Mouse (Mus musculus) heart, embryonic 15.5 days (tissue): Measurements from ENCODE around the gene Palld. TPM values are rescaled to one million over a fixed set of nuclear protein-coding genes. Genes with fewer than 3 reads are reported as not detected.

ENCODE experiments used
- ATAC-seq: fragments of 200-750 bp; cut with Nextera tagmentation; replicated peaks from 2 replicates; pipeline ENCODE4 v1.8.0; 2017; ENCODE audit warnings: low read depth, moderate TSS enrichment; ENCODE audit not compliant: insufficient number of reproducible peaks, insufficient read depth, low FRiP score
- H3K27ac ChIP-seq: fragments of 300-500 bp; sonication (generic); 2 replicates; pipeline ENCODE4 v1.5.1; 2015; ENCODE audit warnings: mild to moderate bottlenecking, inconsistent platforms
- H3K27me3 ChIP-seq: fragments of 300-500 bp; sonication (generic); 2 replicates; pipeline ENCODE4 v1.6.1; 2015; ENCODE audit warnings: inconsistent platforms
- H3K36me3 ChIP-seq: fragments of 300-500 bp; sonication (generic); 2 replicates; pipeline ENCODE4 v1.6.1; 2015; ENCODE audit warnings: mild to moderate bottlenecking, inconsistent platforms
- H3K4me1 ChIP-seq: fragments of 300-500 bp; sonication (generic); replicated peaks from 2 replicates; pipeline ENCODE4 v1.6.1; 2015; ENCODE audit warnings: inconsistent platforms
- H3K4me2 ChIP-seq: fragments of 300-500 bp; sonication (generic); 2 replicates; pipeline ENCODE4 v1.6.1; 2015; ENCODE audit warnings: inconsistent platforms, mild to moderate bottlenecking, moderate library complexity
- H3K4me3 ChIP-seq: fragments of 300-500 bp; sonication (generic); 2 replicates; pipeline ENCODE4 v1.5.1; 2015; ENCODE audit warnings: mild to moderate bottlenecking, inconsistent platforms
- H3K9ac ChIP-seq: fragments of 300-500 bp; sonication (generic); 2 replicates; pipeline ENCODE4 v1.6.1; 2015; ENCODE audit warnings: mild to moderate bottlenecking, inconsistent platforms
- H3K9me3 ChIP-seq: fragments of 300-500 bp; sonication (generic); replicated peaks from 2 replicates; pipeline ENCODE4 v1.6.1; 2016; ENCODE audit warnings: inconsistent platforms
- WGBS: fragments of 180-500 bp; shearing (Covaris S2); methylation state at CpG from one replicate; pipeline ENCODE4 v1.1.7; 2015; ENCODE audit warnings: mixed read lengths; 5-methylcytosine and 5-hydroxymethylcytosine counted together
- polyA plus RNA-seq: library from polyadenylated mRNA; unstranded; fragments of >200 nt; fragmentation: Nextera tagmentation; extraction: Ambion mirVana; gene quantifications from 2 replicates; pipeline ENCODE4 v1.2.1, GENCODE M21; 2015

The Palld gene
- polyA plus RNA-seq, 1 experiment from 2014 or later, result 173 TPM

DNA sequence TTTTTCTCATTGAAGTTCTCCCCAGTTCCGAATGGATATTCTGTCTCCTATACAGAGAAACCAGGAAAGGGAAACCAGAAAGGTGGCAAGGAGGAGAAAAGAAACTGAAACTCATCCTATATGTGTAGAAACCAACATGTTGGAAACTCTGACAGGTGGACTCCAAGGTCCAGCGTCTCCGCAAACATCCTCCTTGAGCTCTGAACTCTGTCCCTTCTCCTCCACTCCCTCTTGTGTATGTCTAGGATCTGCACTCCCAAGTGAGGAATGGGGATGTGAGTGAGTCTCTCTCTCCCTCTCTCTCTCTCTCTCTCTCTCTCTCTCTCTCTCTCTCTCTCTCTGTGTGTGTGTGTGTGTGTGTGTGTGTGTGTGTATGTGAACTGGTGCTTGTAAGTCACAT lies 6.8 kb upstream of the Palld start:
- Histone ChIP-seq H3K9me3 (no peaks in the 10 kb centered on the region), H3K27ac (peak overlapping the region; percentile 90), H3K4me1 (peaks cover 28% of the 10 kb centered on the region), H3K36me3 (no peaks in the 10 kb centered on the region), H3K9ac (no peak overlapping the region), H3K4me3 (no peak overlapping the region), H3K4me2 (peak overlapping the region; percentile 53), H3K27me3 (no peaks in the 10 kb centered on the region)
- 45% methylated on average over 3 of the region's 3 CpGs for WGBS
- no peak for ATAC-seq

DNA sequence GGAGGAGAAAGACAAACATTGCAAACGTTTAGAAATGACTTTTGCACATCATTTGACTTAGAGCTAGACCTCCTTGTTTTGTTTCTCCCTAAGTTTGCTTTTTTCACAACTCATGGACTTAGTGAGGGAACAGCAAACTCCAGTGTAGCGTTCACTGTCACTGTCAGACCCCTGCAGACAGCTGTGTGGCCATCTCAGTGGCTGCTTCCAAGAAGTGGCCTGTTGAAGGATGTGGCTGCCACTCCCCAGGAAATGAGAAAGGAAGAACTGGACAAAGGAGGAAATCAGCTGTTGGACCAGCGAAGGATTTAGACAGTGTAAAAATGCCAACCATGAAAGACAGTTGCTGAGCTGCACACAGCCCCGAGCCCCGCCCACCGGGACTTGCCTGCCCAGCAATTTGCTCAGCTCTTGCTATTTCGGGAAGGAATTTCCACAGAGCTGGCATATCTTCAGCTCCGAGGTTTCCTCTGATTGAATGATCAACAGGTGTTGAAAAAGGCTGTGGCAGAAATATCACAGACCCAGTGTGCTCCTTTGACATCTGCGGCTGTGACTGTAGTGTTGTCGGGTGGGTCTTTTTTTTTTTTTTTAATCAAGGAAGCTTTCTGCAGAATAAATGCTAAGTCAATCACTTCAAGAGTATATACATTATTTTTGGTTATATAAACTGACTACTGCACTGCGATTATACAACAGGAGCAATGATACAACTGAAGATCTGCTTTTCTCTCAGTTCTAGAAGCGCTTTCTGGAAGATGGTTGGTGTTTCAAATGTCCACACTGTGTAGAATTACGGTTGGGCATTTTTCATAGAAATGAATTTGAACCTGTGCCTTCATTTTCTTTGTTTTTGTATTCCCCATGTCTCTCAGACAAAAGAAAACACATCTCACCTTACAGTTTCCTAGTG lies 6.1 kb upstream of the Palld start:
- peak; percentile 89 for ATAC-seq
- Histone ChIP-seq H3K4me1 (peaks cover 22% of the 10 kb centered on the region), H3K27ac (peak overlapping the region; percentile 90), H3K9me3 (no peaks in the 10 kb centered on the region), H3K4me2 (peak overlapping the region; percentile 53), H3K27me3 (no peaks in the 10 kb centered on the region), H3K36me3 (no peaks in the 10 kb centered on the region), H3K4me3 (peak overlapping the region; percentile 10; the same call in 1 of the 2 replicates), H3K9ac (no peak overlapping the region)
- WGBS, result 17% methylated on average over 13 of the region's 13 CpGs

DNA sequence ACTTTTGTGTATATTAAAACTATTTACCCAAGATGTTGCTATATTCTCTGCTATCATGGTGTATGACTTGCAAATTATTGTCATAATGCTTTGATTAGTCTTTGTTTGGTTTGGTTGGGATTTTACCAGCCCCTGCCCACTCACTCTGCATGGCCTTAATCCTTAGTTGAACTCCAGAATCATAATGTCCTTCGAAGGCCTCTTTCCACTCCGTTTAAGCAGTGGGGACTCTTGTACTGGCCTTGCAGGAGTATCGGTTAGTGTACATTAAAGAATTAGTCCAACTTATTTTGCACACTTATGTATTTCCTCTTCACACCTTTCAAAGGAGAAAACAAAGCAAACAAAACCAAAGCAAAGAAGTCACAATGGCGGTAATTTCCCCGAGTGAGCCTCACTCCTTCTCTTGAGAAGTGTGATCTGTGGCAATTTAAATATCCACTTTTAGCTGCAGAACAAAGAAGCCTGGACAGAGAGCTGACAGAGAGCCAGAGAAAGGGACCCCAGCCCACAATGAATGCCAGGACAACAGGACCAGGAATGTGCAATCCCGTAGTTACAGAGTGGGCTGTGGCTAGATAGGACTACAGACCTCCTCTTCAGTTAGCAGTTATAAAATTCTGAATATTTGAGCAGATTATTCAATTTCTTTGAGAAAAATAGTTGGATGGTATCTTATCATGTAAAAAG lies 1.3 kb downstream of the Palld start:
- no peak for ATAC-seq
- H3K9ac ChIP-seq, result peak overlapping the region; percentile 58
- H3K4me3 ChIP-seq, result peak overlapping the region; percentile 51
- WGBS, result 36% methylated on average over 6 of the region's 6 CpGs
- H3K27me3 ChIP-seq, result no peaks in the 10 kb centered on the region
- peaks cover 4% of the 10 kb centered on the region; the same call in 1 of the 2 replicates for H3K36me3 ChIP-seq
- peaks cover 12% of the 10 kb centered on the region; the same call in 1 of the 2 replicates for H3K4me1 ChIP-seq
- no peaks in the 10 kb centered on the region for H3K9me3 ChIP-seq
- H3K4me2 ChIP-seq, result peak overlapping the region; percentile 56
- peak overlapping the region; percentile 85 for H3K27ac ChIP-seq

DNA sequence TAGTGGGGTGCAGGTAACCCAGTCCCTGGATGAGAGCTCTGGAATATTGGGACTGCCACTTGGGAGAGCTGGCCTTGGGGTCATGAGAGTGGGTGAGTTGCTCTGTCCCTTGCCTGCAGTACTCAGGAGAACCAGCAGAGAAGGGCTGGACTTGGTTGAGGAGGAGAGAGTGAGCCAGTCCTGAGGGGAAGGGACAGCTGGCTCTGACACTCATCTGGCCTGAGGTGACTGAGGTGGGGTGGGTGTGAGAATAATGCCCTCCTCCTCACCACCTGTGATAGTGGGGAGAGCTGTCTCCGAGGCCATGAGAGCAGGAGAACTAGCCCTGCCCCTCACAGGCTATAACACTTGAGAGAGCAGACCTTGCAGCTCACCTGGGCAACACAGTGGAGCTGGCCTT lies 5.1 kb downstream of the Palld start:
- H3K9me3 ChIP-seq, result no peaks in the 10 kb centered on the region
- no peak for ATAC-seq
- no peaks in the 10 kb centered on the region for H3K27me3 ChIP-seq
- peaks cover 4% of the 10 kb centered on the region; the same call in 1 of the 2 replicates for H3K36me3 ChIP-seq
- peaks cover 26% of the 10 kb centered on the region for H3K4me1 ChIP-seq
- H3K4me2 ChIP-seq, result peak overlapping the region; percentile 50
- H3K4me3 ChIP-seq, result peak overlapping the region; percentile 18
- peak overlapping the region; percentile 56 for H3K27ac ChIP-seq
- H3K9ac ChIP-seq, result no peak overlapping the region; the same call in 1 of the 2 replicates
- WGBS, result 32% methylated on average over 1 of the region's 1 CpGs

DNA sequence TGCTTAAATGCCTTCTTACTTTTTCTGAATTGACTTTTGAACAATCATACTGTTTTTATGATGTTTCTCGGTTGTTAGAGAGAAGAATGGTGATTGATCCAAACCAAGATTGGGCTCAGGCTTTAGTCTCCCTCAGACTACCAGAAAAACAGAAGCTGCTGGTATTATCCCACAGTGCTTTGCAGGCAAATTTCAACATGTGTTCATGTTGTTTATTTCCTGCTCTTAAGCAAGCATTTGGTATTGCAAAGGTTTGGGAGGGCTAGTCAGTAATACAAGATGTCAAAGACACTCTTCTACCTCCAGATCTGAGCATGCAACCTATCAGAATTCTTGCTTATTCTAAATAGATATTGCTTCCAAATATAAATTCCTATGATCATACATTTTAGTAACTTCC lies 5.7 kb downstream of the Palld start:
- H3K4me3 ChIP-seq, result no peak overlapping the region
- peaks cover 4% of the 10 kb centered on the region; the same call in 1 of the 2 replicates for H3K36me3 ChIP-seq
- peak overlapping the region; percentile 36 for H3K4me2 ChIP-seq
- H3K27me3 ChIP-seq, result no peaks in the 10 kb centered on the region
- H3K4me1 ChIP-seq, result peaks cover 26% of the 10 kb centered on the region
- no peak overlapping the region for H3K9ac ChIP-seq
- H3K9me3 ChIP-seq, result no peaks in the 10 kb centered on the region
- 85% methylated on average over 1 of the region's 1 CpGs for WGBS
- ATAC-seq, result no peak
- H3K27ac ChIP-seq, result no peak overlapping the region

DNA sequence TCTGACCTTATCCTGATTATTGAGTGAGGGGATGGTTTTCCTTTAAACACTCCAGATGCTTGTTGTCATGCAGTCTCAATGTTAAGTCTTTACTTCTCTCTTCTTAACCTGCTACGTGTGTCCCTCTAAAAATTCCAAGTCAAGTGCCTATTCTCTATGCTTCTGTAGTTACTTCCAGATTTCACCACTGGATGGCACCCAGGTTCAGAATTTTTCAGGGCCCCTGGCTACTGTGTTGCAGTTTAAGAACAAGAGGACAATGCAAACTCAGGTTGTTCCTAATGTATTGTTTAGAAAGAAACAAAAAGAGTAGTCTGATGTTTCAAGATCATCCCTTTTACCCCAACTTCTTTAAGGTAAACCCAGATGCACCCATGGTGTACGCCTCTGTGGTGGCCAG lies 8.4 kb downstream of the Palld start:
- H3K9me3 ChIP-seq, result no peaks in the 10 kb centered on the region
- no peak overlapping the region for H3K4me2 ChIP-seq
- H3K36me3 ChIP-seq, result peaks cover 4% of the 10 kb centered on the region; the same call in 1 of the 2 replicates
- 55% methylated on average over 2 of the region's 2 CpGs for WGBS
- peaks cover 26% of the 10 kb centered on the region for H3K4me1 ChIP-seq
- H3K27ac ChIP-seq, result no peak overlapping the region
- no peak for ATAC-seq
- no peaks in the 10 kb centered on the region for H3K27me3 ChIP-seq
- no peak overlapping the region for H3K9ac ChIP-seq
- no peak overlapping the region for H3K4me3 ChIP-seq

DNA sequence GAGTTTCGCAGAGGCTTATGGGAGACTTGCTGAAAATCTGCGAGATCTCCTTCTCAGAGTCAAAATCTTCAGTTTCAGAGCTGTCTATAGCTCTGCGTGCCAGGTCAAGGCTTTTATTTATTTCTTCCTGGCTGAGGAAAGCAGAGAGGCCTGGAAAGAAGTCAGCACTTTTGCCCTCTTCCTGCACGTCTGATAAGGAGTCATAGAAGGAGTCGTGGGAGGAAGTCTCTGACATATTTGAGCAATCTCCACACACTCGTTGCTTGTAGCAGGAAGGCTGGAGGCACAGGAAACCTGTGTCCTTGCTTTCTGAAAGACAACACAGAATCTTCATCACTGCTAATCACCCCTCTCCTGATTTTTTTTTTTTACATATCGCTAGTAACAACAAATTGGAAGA lies 24.9 kb downstream of the Palld start:
- peaks cover 12% of the 10 kb centered on the region; the same call in 1 of the 2 replicates for H3K36me3 ChIP-seq
- peak overlapping the region; percentile 3; the same call in 1 of the 2 replicates for H3K27ac ChIP-seq
- no peaks in the 10 kb centered on the region for H3K27me3 ChIP-seq
- H3K4me3 ChIP-seq, result no peak overlapping the region
- ATAC-seq, result no peak
- peak overlapping the region; percentile 13; the same call in 1 of the 2 replicates for H3K4me2 ChIP-seq
- H3K9me3 ChIP-seq, result no peaks in the 10 kb centered on the region
- H3K9ac ChIP-seq, result no peak overlapping the region
- H3K4me1 ChIP-seq, result peaks cover 20% of the 10 kb centered on the region
- 25% methylated on average over 7 of the region's 7 CpGs for WGBS

DNA sequence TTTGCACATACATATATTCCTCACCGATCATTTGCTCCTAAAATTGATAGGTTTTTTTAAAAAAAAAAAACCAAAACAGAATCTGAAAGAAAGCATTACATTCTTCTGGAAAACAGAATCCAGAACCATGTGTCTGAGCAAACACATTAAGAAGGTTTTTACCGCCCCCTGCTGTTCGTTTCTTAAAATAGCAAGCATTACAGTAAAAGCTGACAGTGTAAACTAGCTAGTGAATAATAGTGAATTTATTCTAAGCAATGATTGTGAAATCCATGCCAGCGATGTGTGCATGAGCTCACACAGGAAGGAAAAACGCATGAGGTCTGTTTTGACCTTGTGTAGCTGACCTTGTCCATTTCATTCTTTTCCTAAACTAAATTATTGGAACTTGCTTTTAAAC lies 27.2 kb downstream of the Palld start:
- Histone ChIP-seq H3K36me3 (peaks cover 16% of the 10 kb centered on the region; the same call in 1 of the 2 replicates), H3K4me1 (peaks cover 19% of the 10 kb centered on the region), H3K4me2 (no peak overlapping the region), H3K4me3 (no peak overlapping the region), H3K9ac (no peak overlapping the region), H3K9me3 (no peaks in the 10 kb centered on the region), H3K27me3 (no peaks in the 10 kb centered on the region), H3K27ac (no peak overlapping the region)
- 9% methylated on average over 5 of the region's 5 CpGs for WGBS
- ATAC-seq, result no peak

DNA sequence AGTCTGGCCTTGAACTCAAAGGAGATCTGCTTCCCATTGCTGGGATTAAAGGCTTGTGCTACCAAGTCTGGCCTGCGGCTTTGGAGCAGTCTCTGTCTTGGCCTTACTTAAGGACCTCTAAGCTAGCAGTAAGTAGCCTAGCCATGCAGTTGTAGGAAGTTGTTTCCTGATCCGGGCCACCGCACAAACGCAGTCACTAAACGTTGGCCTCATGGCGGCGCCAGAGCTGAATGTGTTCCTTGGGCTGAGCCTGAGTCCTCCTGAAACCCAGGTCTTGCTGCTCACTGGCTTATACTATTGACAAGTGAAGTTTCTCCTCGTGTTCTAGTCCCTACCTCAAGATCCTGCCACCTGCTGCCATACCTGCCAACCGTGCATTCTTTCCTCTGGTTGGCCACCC lies 28.5 kb downstream of the Palld start:
- ATAC-seq, result no peak
- Histone ChIP-seq H3K9ac (no peak overlapping the region), H3K4me2 (no peak overlapping the region), H3K27ac (no peak overlapping the region), H3K9me3 (no peaks in the 10 kb centered on the region), H3K27me3 (no peaks in the 10 kb centered on the region), H3K36me3 (peaks cover 16% of the 10 kb centered on the region; the same call in 1 of the 2 replicates), H3K4me1 (peaks cover 19% of the 10 kb centered on the region), H3K4me3 (no peak overlapping the region)
- WGBS, result 50% methylated on average over 9 of the region's 9 CpGs

DNA sequence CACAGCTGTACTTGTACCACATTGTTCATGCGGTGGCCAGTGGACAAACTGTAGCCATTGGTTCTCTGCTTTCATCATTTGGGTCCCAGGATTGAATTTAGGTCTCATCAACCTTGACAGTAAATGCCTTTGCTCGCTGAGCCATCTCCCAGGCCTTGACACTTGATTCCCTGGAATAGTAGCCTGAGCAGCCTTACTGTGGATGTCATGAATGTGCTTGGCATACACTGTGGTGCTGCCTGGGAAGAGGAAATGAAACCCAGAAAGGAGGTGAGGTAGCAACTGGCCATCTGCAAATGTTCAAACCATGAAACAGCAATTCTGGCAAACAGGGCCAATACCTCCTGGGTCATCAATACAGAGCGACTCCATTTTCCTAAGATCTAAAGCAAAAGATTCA lies 34.0 kb downstream of the Palld start:
- Histone ChIP-seq H3K27ac (no peak overlapping the region), H3K36me3 (peaks cover 7% of the 10 kb centered on the region; the same call in 1 of the 2 replicates), H3K9me3 (no peaks in the 10 kb centered on the region), H3K27me3 (no peaks in the 10 kb centered on the region), H3K4me3 (no peak overlapping the region), H3K9ac (no peak overlapping the region), H3K4me2 (no peak overlapping the region), H3K4me1 (peaks cover 5% of the 10 kb centered on the region; the same call in 1 of the 2 replicates)
- 89% methylated on average over 3 of the region's 3 CpGs for WGBS
- no peak for ATAC-seq

DNA sequence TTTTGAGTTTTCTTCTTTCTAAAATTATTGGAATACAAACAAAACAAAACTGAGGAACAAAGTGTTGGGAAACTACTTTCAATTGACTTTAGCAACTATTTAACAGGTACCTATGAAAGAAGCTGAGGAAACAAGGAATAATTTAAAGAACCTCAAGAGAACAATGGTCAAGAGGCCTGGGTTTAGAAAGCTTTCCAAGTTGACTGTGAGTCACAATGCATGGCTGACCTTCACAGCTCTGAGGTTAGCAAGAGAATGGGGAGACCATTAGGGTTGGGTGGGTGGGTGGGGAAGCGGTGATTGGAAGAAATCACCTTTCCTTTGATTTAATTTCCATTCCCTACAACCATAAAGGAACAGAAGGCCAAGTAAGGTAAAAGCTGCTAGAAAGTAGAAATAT lies 35.6 kb downstream of the Palld start:
- Histone ChIP-seq H3K36me3 (peaks cover 7% of the 10 kb centered on the region; the same call in 1 of the 2 replicates), H3K4me2 (no peak overlapping the region), H3K27ac (no peak overlapping the region), H3K4me1 (peaks cover 5% of the 10 kb centered on the region; the same call in 1 of the 2 replicates), H3K9ac (no peak overlapping the region), H3K4me3 (no peak overlapping the region), H3K27me3 (no peaks in the 10 kb centered on the region), H3K9me3 (no peaks in the 10 kb centered on the region)
- 87% methylated on average over 1 of the region's 1 CpGs for WGBS
- ATAC-seq, result no peak
